Mouse (Mus musculus) testis, adult 2 months (tissue): ENCODE measurements around the gene Chst8.

ENCODE experiments used
- CTCF ChIP-seq: fragments of 200-500 bp; IDR thresholded peaks from 2 replicates; pipeline ENCODE4 v1.5.1; 2012; ENCODE audit warnings: low read depth, mild to moderate bottlenecking, inconsistent platforms, low read length, moderate library complexity; ENCODE audit not compliant: control insufficient read depth, insufficient read depth, insufficient replicate concordance
- POLR2A ChIP-seq: fragments of 200-500 bp; IDR thresholded peaks from 2 replicates; pipeline ENCODE4 v1.6.1; 2012; ENCODE audit warnings: low read depth, mild to moderate bottlenecking, inconsistent platforms, low read length, moderate library complexity; ENCODE audit not compliant: control insufficient read depth

DNA sequence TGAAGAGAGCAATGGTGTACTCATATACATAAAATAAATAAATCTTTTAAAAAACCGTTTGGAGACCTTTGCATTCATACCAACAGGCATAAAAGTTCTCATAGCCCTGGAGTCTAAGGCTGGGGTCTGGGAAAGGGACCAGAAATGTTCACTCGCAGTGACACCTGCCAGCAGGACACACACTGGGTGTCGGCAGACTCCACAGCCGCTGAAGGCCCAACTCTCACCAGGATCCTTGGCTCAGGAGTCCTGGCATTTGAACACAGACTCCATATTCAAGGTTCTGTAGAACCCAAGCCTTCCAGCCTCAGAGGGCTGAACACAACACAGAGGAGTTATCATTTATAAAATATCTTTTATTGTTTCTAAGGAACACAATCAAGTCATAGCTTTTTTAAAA, 175.8 kb downstream of the Chst8 start:
- TF ChIP-seq CTCF (no peak), POLR2A (no peak)
